Mouse (Mus musculus) heart, adult 9 months (tissue): ENCODE measurements at regions not wholly inside any gene's neighbourhood (a gene's known extent, or its start where the extent isn't known, plus 50 kb on each side); places are given as distances from the start of the nearest gene placed in this dataset.

ENCODE experiments used
- DNase-seq, 2 experiments: peaks; one replicate each; pipeline ENCODE4 v3.0.0; 2022; ENCODE audit warnings: low spot score in 2 of 2

DNA sequence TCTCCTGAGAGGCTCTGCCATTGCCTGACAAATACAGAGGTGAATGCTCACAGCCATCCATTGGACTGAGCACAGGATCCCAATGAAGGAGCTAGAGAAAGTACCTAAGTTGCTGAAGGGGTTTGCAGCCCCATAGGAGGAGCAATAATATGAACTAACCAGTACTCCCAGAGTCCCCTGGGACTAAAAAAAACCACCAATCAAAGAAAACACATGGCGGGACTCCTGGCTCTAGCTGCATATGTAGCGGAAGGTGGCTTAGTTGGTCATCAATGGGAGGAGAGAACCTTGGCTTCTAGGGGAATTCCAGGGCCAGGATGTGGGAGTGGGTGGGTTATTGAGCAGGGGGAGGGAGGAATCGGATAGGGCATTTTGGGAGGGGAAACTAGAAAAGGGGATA lies 207.8 kb downstream of the Otol1 start:
- no peak for DNase-seq

DNA sequence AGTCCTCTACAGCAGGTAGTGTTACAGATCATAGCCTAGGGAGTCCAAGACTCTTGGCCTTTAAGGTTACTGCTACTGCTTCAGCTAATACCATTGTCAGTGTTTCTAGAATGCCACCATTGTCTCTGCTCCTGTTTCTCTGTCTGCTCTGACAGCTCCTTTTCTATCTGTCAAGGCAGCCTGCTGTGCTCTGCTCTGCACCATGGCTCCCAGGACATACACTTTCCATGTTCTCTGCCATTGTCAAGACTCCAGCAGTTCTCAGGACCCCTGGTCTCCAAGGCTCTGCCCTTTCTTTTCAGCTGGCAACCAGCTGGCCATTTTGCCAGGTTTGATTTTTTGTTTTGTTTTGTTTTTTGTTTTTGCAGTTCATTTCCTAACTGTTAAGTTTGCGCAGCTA lies 208.7 kb downstream of the Otol1 start:
- no peak for DNase-seq

DNA sequence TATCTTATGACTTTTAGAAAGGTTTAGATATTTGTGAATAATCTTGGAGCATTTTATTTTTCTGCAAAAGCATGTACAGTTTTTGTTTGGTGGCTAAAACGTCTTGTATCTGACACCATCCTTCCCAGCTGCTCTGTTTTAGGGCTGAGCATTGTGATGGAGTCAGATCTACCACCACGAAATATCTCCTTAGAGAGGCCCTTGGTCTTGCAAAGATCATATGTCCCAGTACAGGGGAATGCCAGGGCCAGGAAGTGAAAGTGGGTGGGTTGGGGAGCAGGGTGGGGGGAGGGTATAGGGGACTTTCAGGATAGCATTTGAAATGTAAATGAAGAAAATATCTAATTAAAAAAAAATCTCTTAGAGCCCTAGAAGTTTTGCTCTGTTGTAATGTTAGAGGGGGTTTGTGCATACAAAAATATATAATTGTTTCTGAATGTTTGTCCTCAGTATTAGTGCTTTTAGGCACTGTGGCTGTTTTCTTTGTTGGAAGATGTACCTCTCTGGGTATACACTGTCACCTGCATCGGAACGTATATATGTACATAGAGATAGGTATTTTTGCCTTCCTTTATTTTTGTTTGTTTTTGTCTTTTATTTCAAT lies 211.4 kb downstream of the Otol1 start:
- DNase-seq, result no peak

DNA sequence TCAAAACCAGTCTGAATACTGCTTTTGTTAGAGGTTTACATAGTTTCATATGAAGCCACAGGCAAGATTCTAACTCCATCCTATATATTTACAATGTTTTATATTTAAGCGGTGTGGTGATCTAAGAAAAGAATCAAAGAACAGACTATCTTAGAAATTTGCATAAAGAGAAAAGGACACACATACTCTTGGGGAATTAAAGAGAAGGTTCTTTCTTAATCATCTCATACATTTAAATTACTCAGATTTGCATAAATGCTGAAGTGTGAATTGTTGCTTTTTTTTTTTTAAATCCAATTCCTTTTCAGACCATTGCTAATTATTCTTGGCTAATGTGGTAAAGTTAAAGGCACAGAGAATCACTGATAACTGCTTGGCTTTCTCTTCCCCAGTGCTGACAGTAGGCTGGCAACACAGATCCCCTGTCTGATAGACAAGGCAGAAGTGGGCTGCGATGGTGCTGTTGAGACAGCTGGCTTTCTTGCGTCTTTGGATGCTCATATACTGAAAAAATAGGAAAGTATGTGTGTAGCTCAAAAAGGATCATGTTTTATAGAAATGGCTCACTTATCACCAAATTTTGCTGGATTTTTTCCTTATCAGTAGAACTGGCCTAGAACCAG lies 216.1 kb downstream of the Otol1 start:
- DNase-seq, result no peak

DNA sequence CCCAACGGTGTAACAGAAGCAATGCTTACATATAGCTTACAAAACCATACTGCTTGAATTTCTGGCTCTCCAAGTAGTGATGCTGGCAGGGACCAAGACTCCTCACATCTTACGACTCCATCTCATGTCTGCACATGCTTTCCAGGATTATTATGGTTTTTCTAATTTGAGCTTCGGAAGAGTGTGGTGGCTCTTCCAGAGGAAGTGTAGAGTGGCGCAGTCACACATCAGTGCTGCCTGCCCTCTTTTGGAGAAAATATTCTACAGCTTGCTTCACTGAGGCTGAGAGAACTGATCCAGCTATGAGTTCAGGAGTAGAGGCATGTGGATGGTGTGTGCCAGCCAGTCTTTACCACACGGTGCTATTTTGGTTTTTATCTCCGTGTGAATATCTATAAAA lies 217.4 kb downstream of the Otol1 start:
- no peak for DNase-seq

DNA sequence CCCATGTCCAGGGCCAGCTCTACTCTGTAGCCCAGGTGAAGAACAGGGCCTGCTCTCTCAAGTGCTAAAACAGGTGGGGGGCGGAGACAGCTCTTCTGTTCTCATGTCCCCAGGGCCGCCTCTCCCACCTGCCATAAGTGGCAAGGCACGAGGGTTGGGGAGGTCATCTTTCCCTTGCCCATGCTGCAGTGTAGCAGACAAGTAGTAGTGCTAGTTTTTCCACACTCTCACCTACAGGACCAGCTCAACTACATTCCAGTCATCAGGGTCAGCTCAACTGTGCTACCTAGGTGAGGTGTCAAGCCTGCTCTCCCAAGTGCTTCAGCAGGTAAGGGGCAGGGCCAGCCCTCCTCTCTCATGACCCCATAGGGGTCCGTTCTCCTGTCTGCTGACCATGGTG lies 219.8 kb downstream of the Otol1 start:
- no peak for DNase-seq

DNA sequence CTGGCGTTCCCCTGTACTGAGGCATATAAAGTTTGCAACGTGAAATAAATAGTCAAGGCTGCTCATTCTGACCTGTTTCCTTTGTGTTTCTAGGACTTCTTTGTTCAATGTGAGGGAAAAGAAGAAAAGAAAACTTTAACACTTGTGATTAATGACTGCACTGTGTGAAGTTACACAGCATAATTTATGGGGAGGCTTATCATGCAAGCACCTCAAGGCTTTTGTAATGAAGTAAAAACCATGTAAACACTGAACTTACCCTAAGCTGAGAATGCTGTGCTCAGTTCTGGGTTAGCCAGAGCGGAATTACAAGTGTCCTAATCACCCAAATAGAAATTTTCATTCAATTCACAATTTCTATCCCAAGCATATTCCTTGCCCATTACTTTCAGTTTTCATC lies 241.2 kb downstream of the Otol1 start:
- DNase-seq, result no peak

DNA sequence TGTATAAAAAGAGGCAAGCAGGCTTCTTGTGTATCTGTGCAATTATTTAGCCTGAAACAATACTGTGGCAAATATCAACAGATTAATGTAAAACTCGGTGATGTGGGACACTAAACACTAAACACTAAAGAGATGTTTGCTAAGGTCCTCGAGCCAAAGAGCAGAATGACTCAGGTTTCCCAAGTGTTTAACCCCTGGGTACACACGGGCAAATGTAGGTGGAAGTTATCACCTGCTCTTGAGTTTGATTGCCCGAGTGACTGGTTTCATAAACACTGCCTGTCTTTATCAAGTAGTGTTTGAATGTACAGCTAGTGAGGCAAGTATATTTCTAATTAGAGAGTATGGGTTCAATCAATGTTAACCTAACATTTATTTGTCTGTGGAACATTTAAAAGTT lies 242.5 kb downstream of the Otol1 start:
- no peak for DNase-seq

DNA sequence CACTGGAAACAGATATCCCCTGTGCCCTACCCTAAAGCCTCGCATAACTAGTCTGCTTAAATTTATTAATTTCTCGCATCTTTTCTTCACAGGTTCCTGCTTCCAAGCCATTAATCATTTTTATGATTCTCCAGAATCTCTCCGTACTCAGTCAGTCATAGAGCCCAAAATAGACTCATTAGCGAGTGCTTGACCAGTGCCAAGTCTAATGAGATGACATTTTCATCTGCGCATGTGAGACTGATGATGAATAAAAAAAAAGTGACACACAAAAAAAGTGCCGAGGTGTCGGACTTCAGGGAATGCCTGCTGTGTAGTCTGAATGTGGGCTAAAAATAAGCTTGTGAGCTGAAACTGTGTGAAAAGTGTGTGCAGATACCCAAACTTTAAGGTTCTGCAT lies 243.3 kb downstream of the Otol1 start:
- DNase-seq, result no peak

DNA sequence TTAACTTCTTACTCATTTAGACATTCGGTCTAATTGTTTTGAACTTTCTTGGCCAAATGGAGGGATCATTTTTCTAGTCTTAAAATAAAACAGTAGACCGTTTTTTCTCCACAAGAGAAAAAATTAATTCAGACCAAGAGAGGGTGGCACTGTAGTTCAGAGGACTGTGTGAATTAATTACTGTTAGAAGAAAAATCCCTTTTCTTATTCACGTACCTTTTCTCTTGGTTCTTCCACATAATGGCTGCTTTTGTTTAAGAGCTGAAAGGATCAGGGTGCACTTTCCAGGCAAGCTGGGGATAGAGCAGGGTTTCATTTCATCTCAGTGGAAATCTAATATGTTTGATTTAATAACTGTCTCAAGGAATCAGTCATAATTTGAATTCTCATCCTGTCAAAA lies 255.9 kb downstream of the Otol1 start:
- DNase-seq, result no peak

DNA sequence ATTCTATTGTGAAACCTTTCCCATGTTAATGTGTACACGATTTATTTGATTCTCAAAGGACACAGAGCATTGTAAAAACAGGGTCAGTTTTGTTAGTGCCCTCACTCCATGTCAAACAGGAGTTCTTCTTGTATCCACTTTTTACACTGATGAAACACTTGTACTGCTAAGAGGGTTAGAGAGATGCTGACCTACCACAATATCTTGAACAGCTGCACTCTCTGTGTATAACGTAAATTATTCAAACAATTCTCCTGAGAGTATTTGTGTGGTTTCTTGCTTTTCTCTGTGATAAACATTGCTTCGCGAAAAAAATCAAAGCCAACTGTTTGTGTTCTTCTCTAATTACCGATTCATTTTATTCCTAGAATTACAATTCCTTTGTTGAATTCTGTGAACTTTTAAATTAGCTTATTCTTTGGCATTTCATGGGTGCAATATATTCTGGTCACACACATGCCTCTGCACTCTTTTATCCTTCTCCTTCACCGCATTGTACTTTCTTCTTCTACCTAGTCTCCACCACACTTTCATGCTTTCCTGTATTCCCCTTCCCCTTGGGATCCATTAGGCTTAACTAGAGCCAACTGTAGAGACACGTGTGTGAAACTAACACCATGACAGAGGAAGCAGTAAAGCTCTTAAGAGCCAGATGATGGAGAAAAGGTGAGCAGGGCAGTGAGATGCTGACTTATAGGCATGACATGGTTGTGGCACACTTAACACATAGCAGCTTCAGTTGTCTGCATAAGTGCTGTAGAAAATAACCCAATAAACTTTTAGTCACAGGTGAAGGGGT lies 281.4 kb downstream of the Otol1 start:
- DNase-seq, result no peak

DNA sequence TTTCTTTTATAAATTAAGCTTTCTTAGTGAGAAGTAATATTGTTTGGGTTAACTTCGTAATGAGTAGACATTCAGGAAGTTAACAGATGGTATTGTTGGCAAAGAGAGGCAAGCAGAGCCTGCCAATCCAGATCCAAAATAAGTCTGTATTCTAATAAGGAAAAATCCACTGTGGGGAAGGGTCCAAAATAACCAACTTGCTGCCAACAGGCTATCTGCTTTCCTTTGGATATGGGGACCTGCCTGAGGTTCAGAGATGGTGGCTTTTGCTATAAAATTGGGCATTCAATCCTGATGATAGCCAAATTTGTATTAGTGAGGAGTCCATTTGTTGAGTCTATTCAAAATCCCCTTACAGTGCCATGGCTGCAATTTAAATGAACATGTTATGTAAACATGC lies 300.1 kb downstream of the Otol1 start:
- no peak for DNase-seq

DNA sequence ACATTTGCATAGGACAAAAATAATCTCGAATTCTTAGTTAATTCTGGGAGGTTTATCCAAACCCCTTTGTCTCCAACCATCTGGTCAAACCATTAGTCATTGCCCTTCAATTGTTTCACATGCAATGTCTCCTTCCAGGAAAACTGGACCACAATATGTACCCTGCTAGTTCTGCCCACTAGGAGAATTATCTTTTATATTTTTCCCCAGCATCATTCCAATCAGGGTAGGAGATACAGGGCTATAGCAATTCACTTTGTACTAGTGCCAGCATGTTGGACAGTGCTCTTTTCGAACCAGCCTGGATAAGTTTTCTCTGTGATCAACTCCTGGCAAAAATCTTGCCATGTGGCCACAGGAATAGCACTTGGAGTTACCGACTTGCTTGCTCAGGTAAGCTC lies 300.6 kb downstream of the Otol1 start:
- no peak for DNase-seq

DNA sequence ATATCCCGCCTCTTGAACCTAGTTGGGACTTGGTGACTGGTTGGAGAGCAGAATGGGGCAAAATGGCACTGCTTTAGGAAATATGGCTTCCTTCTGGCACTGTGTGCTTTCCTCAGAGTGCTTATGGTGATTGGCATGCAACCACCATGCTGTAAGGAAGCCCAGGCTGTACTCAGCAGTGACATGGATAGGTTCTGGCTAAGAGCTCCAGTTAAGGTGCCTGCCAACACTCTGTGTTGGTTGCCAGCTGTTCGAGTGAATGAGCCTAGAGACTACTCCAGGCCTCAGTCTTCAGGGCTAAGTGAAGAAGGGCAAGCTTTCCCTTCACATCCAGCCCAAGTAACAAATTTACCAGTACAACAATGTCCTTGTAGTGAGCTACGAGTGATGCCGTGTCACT lies 301.9 kb downstream of the Otol1 start:
- DNase-seq, result no peak

DNA sequence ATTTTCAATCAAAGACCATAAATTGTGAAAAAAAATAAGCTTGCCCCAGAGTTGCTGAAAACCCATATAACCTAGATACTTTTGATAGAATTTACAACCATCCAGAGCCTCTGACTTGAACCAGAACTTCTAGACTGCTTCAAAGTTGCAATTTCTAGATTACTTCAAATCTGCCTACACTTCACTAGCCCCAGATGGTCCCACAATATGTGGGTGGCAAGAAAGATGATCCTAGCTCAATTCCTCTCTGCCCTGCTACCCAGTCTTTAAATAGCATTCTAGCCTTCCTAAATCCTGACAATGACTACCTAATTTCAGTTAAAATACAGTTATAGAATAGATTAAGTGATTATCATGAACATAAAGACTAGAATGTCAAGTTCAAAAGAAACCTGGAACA lies 303.6 kb downstream of the Otol1 start:
- no peak for DNase-seq

DNA sequence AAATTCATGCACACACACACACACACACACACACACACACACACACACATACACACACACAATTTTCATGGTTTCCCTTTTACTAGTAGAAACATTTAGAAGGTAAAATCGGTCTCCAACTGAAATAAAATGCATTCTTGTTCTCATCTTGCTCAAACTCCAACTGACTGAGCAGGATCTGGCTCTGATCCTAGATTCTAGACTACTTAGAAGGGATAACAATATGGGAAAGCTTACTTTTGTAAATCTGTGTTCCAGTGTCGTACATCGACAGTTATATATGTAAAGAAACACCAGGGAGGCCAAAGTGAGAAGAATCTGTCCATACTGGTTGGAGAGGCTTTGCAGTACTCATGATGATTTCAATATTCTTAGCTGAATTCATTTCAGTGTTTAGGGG lies 304.6 kb downstream of the Otol1 start:
- no peak for DNase-seq

DNA sequence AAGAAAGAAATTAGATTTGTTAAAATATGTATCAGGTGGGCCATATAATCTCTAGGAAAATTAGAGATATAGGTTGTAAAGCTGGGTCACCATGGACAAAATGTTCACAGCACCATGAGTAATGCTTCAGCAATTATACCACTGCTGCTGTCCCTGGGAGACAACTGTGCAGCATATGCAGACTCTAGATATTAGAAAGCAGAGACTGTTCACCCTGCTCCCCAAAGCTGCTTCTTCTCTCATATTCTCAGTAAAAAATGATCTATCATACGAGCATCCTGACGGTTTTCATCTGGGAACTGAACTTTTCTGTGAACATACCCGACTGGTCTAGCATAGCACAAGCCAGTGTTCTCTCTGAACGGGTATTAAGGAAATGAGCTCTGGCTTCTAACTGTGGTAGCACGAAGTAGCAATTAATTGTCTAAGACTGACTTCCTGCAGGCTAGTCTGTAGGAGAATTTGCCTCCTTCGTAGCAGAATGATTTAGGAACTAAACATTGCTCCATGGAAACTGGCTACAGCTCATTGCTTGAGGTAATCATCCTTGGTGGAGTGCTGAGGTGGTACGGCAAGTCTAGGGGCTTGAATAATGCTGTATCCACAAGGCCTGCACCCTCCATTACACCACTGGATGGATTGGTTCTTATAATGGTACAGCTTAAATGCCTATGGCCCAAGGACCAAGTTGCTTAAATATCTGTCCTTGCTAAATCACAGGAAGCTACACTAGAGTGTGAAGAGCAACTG lies 305.9 kb downstream of the Otol1 start:
- DNase-seq, result no peak

DNA sequence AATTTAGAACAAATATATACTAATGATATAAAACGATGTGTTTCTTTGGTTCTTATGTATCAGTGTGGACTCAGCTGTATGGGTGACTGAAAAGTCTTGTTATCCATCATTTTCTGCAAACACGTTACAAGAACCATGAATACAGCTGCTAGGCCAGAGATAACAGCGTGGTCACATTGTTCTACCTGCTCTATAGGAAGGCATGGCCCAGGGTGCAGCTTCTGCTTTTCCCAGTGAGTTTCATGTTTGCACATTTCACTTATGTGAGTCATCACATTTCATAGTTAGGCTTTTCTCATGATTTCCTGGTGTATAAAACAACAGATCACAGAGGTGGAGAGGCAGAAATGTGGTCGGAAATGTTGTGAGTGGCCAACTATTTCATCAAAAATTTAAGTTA lies 306.8 kb downstream of the Otol1 start:
- no peak for DNase-seq

DNA sequence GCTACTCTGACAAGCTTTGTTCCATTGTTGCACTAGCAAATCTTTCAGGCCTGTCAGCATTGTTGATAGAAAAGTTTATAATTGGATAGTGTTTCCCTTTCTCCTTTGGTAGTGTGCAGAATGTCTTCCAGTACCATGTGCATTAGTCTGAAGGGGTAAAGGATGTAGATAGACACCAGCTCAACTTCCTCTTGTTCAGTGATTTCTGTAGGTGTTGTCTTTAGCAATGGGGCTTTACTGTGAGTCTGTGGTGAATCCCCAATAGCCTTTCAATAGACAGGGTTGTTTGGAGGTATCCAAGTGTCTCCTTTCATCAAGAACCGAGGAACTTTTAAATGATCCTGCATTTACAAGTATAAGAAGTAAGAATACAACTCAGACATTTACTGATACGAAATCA lies 311.0 kb downstream of the Otol1 start:
- DNase-seq, result no peak

DNA sequence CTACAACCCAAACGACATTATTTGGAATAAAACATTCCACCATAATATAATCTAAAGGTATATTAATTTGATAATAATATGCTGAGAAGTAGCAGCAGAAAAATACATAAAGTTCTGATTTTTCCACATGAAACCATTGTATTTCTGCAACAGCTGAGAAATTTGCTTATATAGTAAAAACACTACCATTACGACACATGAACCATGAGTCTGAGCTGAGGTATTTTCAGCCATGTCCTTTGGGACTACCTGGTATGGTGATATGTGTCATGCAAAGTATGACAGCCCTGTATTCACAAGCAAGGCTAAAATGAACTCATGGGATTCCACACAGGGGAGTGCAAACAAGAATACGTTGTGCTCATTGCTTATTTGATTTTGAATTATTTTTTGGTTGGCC lies 311.7 kb downstream of the Otol1 start:
- no peak for DNase-seq

DNA sequence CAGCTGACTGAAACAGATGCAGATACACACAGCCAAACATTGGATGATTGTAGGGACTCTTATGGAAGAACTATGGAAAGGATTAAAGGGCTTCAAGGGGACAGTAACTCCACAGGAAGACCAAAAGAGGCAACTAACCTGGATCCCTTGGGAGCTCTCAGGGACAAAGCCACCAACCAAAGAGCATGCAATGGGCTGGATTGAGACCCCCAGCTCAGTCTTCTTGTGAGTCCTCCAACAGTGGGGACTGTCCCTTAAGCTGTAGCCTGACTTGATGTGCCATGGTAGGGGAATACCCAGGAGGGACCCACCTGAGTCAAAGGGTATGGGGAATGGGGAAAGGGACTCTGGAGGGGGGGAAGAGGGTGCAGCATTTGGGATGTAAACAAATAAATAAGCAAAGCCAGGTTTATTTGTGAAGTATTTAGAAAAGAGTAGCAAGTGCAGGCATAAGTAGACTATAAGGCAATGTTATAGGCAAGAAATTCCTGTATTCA lies 313.8 kb downstream of the Otol1 start:
- no peak for DNase-seq

DNA sequence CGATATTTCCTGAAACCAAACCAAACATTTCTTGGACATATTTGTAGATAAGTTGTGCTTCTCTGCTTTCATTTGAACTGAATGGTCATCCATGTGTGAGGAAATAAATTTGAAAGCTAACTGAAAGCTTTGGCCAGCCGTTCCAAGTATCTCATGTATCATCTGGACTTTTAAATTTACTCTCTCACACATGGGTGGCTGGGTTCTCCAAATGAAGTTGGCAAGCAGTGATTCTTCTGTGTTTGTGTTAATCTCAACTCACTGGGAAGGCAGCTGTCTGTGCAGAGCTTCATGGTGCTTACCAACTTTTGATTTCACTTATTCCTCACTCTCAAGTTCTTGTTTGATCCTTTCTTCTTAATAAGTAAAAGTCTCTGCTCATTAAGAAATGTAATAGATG lies 317.3 kb downstream of the Otol1 start:
- no peak for DNase-seq
